Mouse (Mus musculus) thymus, adult 2 months (tissue): ENCODE data around the gene Prkg1.

Experiments used
- CTCF ChIP-seq: fragments of 200-500 bp; IDR thresholded peaks from 2 replicates; pipeline ENCODE4 v1.5.1; 2012; ENCODE audit warnings: mild to moderate bottlenecking, control low read depth, low read length, moderate library complexity, borderline replicate concordance; ENCODE audit not compliant: control insufficient read depth, poor library complexity, insufficient read depth; ENCODE audit errors: extremely low read depth
- POLR2A ChIP-seq: fragments of 200-500 bp; IDR thresholded peaks from 2 replicates; pipeline ENCODE4 v1.6.1; 2012; ENCODE audit warnings: mild to moderate bottlenecking, low read length, control low read depth, moderate library complexity; ENCODE audit not compliant: control insufficient read depth, poor library complexity, insufficient read depth; ENCODE audit errors: extremely low read depth

DNA sequence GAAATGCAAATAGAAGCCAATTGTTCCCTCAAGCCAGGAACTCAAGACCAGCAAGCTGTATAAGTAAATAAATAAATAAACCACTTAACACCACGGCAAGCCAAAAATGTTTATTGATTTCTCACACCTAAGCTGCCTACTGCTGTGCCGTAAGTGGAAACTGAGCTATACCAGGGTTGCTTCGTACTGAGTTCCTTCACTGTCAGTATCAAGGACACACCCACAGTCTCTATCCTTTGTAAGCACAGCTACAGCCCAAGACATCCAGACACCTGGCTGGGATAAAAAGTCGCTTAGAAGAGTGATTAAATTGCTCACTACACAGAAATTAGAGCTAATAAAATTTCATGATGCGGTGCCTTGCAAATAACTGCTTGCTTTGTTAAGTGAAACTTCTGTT is 434.9 kb downstream of the Prkg1 start:
- TF ChIP-seq POLR2A: no peak
- no peak for TF ChIP-seq CTCF
